Mouse (Mus musculus) liver, embryonic 16.5 days (tissue): ENCODE results near the gene Dscaml1. TPM values are rescaled to one million over a fixed set of nuclear protein-coding genes. Genes with fewer than 3 reads are reported as not detected.

Experiments used
- ATAC-seq: fragments of 200-750 bp; cut with Nextera tagmentation; 2 replicates; pipeline ENCODE4 v1.8.0; 2017; ENCODE audit warnings: low read depth, mild to moderate bottlenecking, moderate number of reproducible peaks, moderate library complexity
- H3K27ac ChIP-seq: fragments of 300-500 bp; sonication (generic); 2 replicates; pipeline ENCODE4 v1.5.1; 2014; ENCODE audit warnings: mild to moderate bottlenecking, low read length
- H3K27me3 ChIP-seq: fragments of 300-500 bp; sonication (generic); 2 replicates; pipeline ENCODE4 v1.6.1; 2014; ENCODE audit warnings: low read depth, low read length, mixed read lengths; ENCODE audit not compliant: control insufficient read depth, insufficient read depth
- H3K36me3 ChIP-seq: fragments of 300-500 bp; sonication (generic); 2 replicates; pipeline ENCODE4 v1.6.1; 2014; ENCODE audit warnings: mild to moderate bottlenecking; ENCODE audit not compliant: control insufficient read depth, insufficient read depth
- H3K4me1 ChIP-seq: fragments of 300-500 bp; sonication (generic); 2 replicates; pipeline ENCODE4 v1.6.1; 2014; ENCODE audit warnings: low read depth, low read length, mixed read lengths; ENCODE audit not compliant: control insufficient read depth
- H3K4me2 ChIP-seq: fragments of 300-500 bp; sonication (generic); 2 replicates; pipeline ENCODE4 v1.6.1; 2014; ENCODE audit warnings: low read depth, low read length, mixed read lengths
- H3K4me3 ChIP-seq: fragments of 300-500 bp; sonication (generic); 2 replicates; pipeline ENCODE4 v1.5.1; 2014; ENCODE audit warnings: low read depth, mild to moderate bottlenecking, low read length
- H3K9ac ChIP-seq: fragments of 300-500 bp; sonication (generic); 2 replicates; pipeline ENCODE4 v1.6.1; 2014; ENCODE audit warnings: low read depth, low read length
- H3K9me3 ChIP-seq: fragments of 300-500 bp; sonication (generic); replicated peaks from 2 replicates; pipeline ENCODE4 v1.6.1; 2016; ENCODE audit warnings: low read length; ENCODE audit not compliant: control insufficient read depth
- WGBS: fragments of 180-500 bp; shearing (Covaris S2); extraction: QIAGEN DNeasy Blood & Tissue Kit; methylation state at CpG from one replicate; pipeline ENCODE4 v1.1.7; 2014; ENCODE audit not compliant: insufficient replicate concordance; 5-methylcytosine and 5-hydroxymethylcytosine counted together
- polyA plus RNA-seq: library from polyadenylated mRNA; unstranded; fragments of >200 nt; fragmentation: Nextera tagmentation; extraction: Ambion mirVana; gene quantifications from 2 replicates; pipeline ENCODE4 v1.2.1, GENCODE M21; 2015

Gene Dscaml1
- polyA plus RNA-seq, 1 experiment from 2014 or later = not detected

DNA sequence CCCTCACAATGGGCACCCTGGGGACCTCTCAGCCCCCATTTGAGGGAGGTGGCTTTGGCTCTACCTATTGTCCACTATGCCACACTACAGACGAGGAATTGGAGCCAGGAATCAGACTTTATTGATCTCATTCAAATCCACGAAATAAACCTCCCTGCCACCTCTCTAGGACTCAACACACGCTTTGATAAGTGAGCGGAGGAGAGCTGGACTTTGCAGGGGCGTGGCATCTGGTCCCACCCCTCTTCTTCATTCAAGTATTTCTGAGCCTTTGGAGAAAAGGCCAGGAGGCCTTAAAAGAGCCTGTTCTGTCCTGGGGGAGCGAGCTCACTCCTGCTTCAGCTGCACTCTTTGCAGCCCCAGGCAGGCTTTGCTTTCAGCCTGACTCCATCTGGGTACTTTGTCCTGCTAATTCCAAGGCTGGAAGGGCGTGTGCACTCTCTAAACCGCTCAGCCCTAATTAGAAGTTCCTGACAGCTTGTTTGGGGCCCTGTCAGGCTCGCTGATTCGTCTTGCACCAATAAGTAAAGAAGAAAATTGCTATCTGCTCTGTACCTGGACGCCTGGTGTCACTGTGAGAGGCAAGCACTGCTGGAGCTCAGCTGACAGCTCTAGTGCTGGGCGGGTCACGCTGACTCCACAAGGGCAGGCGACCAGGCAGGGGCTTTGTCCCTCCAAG is 75.7 kb downstream of the Dscaml1 start:
- Histone ChIP-seq H3K36me3 (no peaks in the 10 kb centered on the region), H3K27me3 (no peaks in the 10 kb centered on the region), H3K9me3 (no peaks in the 10 kb centered on the region), H3K27ac (no peak overlapping the region), H3K4me3 (no peak overlapping the region), H3K4me1 (no peaks in the 10 kb centered on the region; the same call in 1 of the 2 replicates), H3K4me2 (no peak overlapping the region), H3K9ac (no peak overlapping the region)
- 37% methylated on average over 14 of the region's 14 CpGs for WGBS
- no peak for ATAC-seq

DNA sequence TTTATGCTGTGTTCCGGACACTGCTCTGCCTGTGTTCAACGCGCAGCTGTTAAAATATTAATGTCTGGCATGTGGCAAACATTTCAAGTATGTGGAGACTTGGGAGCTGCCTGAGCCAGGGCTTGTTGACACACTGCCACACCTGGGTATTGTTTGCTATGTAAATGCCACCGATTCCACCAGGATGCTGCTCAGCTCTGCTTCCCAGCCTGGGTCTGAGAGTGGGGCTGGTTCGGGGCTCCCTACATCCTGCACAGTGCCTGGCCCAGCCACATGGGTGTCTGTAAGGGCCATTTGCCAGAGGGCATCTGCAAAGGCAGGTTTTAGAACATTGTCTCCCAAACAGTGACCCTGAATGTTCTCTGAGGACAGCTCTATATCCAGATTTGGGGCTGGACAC is 78.5 kb downstream of the Dscaml1 start:
- Histone ChIP-seq H3K27me3 (no peaks in the 10 kb centered on the region), H3K36me3 (no peaks in the 10 kb centered on the region), H3K4me1 (no peaks in the 10 kb centered on the region; the same call in 1 of the 2 replicates), H3K4me3 (no peak overlapping the region), H3K4me2 (no peak overlapping the region), H3K27ac (no peak overlapping the region), H3K9me3 (no peaks in the 10 kb centered on the region), H3K9ac (no peak overlapping the region)
- WGBS = 52% methylated on average over 5 of the region's 5 CpGs
- ATAC-seq = no peak

- H3K36me3 ChIP-seq = no peaks in the 10 kb centered on the region
- H3K4me1 ChIP-seq = no peaks in the 10 kb centered on the region; the same call in 1 of the 2 replicates
- H3K4me3 ChIP-seq = no peak overlapping the region
- no peaks in the 10 kb centered on the region for H3K27me3 ChIP-seq
- H3K4me2 ChIP-seq = no peak overlapping the region
- 12% methylated on average over 4 of the region's 4 CpGs for whole genome bisulfite sequencing
- H3K9me3 ChIP-seq = no peaks in the 10 kb centered on the region
- H3K27ac ChIP-seq = no peak overlapping the region
- H3K9ac ChIP-seq = no peak overlapping the region
- peak; percentile 67 for ATAC-seq
Observed at GRCm38 (mm10) chr9:45505487-45505939, 79.1 kb downstream of the Dscaml1 start.

DNA sequence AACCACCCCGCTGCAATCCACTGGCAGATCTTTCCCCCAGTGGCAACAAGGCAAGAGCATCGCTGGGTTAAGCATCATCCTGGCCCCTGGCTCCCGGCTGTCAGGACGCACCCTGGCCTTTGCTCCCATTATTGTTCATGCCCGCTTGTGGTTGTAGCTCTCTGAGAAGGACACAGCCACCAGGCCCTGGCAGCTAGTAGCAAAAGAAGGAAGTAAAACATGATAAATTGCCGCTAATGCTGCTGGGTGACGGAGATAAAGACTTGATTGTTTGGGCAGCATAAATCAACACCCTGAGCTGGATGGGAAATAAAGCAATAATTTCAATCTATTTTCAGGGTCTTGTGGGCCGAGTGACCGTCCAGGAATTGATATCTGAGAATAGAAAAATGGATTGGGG is 81.1 kb downstream of the Dscaml1 start:
- Histone ChIP-seq H3K4me1 (no peaks in the 10 kb centered on the region; the same call in 1 of the 2 replicates), H3K4me3 (no peak overlapping the region), H3K4me2 (no peak overlapping the region), H3K36me3 (no peaks in the 10 kb centered on the region), H3K27ac (no peak overlapping the region), H3K9me3 (no peaks in the 10 kb centered on the region), H3K27me3 (no peaks in the 10 kb centered on the region), H3K9ac (no peak overlapping the region)
- no peak for ATAC-seq
- 16% methylated on average over 9 of the region's 9 CpGs for WGBS

- WGBS = 64% methylated on average over 10 of the region's 10 CpGs
- no peak for ATAC-seq
- Histone ChIP-seq H3K4me1 (no peaks in the 10 kb centered on the region), H3K9me3 (no peaks in the 10 kb centered on the region), H3K27ac (no peak overlapping the region), H3K27me3 (no peaks in the 10 kb centered on the region), H3K4me3 (no peak overlapping the region), H3K9ac (no peak overlapping the region), H3K36me3 (no peaks in the 10 kb centered on the region), H3K4me2 (no peak overlapping the region)
Observed at GRCm38 (mm10) chr9:45510806-45511546, 84.5 kb downstream of the Dscaml1 start.

DNA sequence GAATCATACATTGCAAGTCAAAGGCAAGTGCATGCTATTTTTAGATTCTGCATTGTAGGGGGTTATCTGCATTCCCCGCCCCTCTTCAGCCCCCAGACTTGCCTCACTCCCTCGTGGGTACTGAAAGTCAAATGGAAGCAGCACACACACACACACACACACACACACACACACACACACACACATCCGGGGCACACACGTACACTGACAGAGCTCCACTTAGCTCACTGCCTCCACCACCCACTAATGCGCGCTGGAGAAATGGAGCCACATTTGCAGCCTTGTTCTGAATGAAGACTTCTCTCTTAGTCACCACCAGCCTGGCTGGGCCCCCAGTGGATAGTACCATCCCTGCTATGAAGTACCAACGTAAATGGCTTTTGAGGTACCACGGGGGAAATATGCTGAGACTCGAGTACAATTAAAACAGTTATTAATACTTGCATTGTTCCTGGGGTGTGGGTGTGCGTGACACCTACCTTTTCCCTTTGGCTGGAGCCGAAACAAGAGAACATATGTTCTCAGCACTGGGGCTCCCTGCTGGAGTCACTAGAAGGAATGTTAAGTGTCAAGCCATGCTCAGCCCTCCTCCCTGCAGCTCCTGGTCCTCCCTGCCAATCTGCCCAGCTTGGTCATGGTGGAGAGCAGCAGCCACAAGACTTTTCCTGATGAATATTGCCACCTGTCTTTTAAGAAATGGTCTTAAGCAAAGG is 91.7 kb downstream of the Dscaml1 start:
- no peaks in the 10 kb centered on the region for H3K36me3 ChIP-seq
- no peaks in the 10 kb centered on the region for H3K4me1 ChIP-seq
- ATAC-seq = no peak
- no peak overlapping the region for H3K9ac ChIP-seq
- H3K9me3 ChIP-seq = no peaks in the 10 kb centered on the region
- H3K4me2 ChIP-seq = no peak overlapping the region
- WGBS = 61% methylated on average over 11 of the region's 11 CpGs
- H3K27me3 ChIP-seq = no peaks in the 10 kb centered on the region
- no peak overlapping the region for H3K27ac ChIP-seq
- no peak overlapping the region for H3K4me3 ChIP-seq

GRCm38 (mm10) chr9:45519841-45520240 is 93.4 kb downstream of the Dscaml1 start:
- Histone ChIP-seq H3K9me3 (no peaks in the 10 kb centered on the region), H3K4me3 (no peak overlapping the region), H3K36me3 (no peaks in the 10 kb centered on the region), H3K4me1 (no peaks in the 10 kb centered on the region), H3K9ac (no peak overlapping the region), H3K27me3 (no peaks in the 10 kb centered on the region), H3K4me2 (no peak overlapping the region), H3K27ac (no peak overlapping the region)
- 64% methylated on average over 6 of the region's 6 CpGs for WGBS
- ATAC-seq = no peak

GRCm38 (mm10) chr9:45522866-45523265 is 96.4 kb downstream of the Dscaml1 start:
- no peak overlapping the region for H3K4me3 ChIP-seq
- no peak overlapping the region for H3K27ac ChIP-seq
- H3K27me3 ChIP-seq = no peaks in the 10 kb centered on the region
- no peaks in the 10 kb centered on the region for H3K36me3 ChIP-seq
- no peaks in the 10 kb centered on the region for H3K4me1 ChIP-seq
- no peak overlapping the region for H3K4me2 ChIP-seq
- no peak overlapping the region for H3K9ac ChIP-seq
- 47% methylated on average over 3 of the region's 3 CpGs for whole genome bisulfite sequencing
- no peaks in the 10 kb centered on the region for H3K9me3 ChIP-seq
- ATAC-seq = no peak

GRCm38 (mm10) chr9:45524505-45524904 is 98.1 kb downstream of the Dscaml1 start:
- Histone ChIP-seq H3K9me3 (no peaks in the 10 kb centered on the region), H3K4me1 (no peaks in the 10 kb centered on the region), H3K27me3 (no peaks in the 10 kb centered on the region), H3K4me3 (no peak overlapping the region), H3K9ac (no peak overlapping the region), H3K36me3 (no peaks in the 10 kb centered on the region), H3K27ac (no peak overlapping the region), H3K4me2 (no peak overlapping the region)
- ATAC-seq = no peak
- WGBS = 64% methylated on average over 8 of the region's 8 CpGs
